Mouse (Mus musculus): ENCODE measurements at regions not wholly inside any gene's neighbourhood (a gene's known extent, or its start where the extent isn't known, plus 50 kb on each side); places are given as distances from the start of the nearest gene placed in this dataset.

GRCm38 (mm10) chr8:76503621-76504020, 395.6 kb upstream of the Nr3c2 start:
- Histone ChIP-seq H3K4me1 (replicated peaks; ENCODE audit: control insufficient read depth, insufficient read depth, low read length) (no peaks in the 10 kb centered on the region), H3K9me3 (ENCODE audit: control insufficient read depth, low read length) (no peaks in the 10 kb centered on the region), H3K4me3 (ENCODE audit: low read depth, low read length) (no peak overlapping the region), H3K9ac (ENCODE audit: low read length) (no peak overlapping the region), H3K27ac (ENCODE audit: low read depth, low read length) (no peak overlapping the region), H3K27me3 (ENCODE audit: control insufficient read depth, insufficient read depth, low read length) (no peaks in the 10 kb centered on the region), H3K36me3 (ENCODE audit: control insufficient read depth, insufficient read depth, low read length) (no peaks in the 10 kb centered on the region), H3K4me2 (ENCODE audit: low read depth, low read length, severe bottlenecking) (no peak overlapping the region)
- no peak for ATAC-seq (replicated peaks; ENCODE audit: low FRiP score)
- no peak for DNase-seq (ENCODE audit: low spot score)
- WGBS: 87% methylated on average over 1 of the region's 1 CpGs

GRCm38 (mm10) chr8:76507247-76507646, 392.0 kb upstream of the Nr3c2 start:
- DNase-seq (ENCODE audit: low spot score) (no peak), ATAC-seq (replicated peaks; ENCODE audit: low FRiP score) (no peak)
- Histone ChIP-seq H3K27me3 (ENCODE audit: control insufficient read depth, insufficient read depth, low read length) (no peaks in the 10 kb centered on the region), H3K9me3 (ENCODE audit: control insufficient read depth, low read length) (no peaks in the 10 kb centered on the region), H3K36me3 (ENCODE audit: control insufficient read depth, insufficient read depth, low read length) (no peaks in the 10 kb centered on the region), H3K4me3 (ENCODE audit: low read depth, low read length) (no peak overlapping the region), H3K27ac (ENCODE audit: low read depth, low read length) (no peak overlapping the region), H3K9ac (ENCODE audit: low read length) (no peak overlapping the region), H3K4me2 (ENCODE audit: low read depth, low read length, severe bottlenecking) (no peak overlapping the region), H3K4me1 (replicated peaks; ENCODE audit: control insufficient read depth, insufficient read depth, low read length) (no peaks in the 10 kb centered on the region)
- 77% methylated on average over 3 of the region's 3 CpGs for WGBS

- no peaks in the 10 kb centered on the region for H3K36me3 ChIP-seq (ENCODE audit: control insufficient read depth, insufficient read depth, low read length)
- H3K9me3 ChIP-seq (ENCODE audit: control insufficient read depth, low read length): no peaks in the 10 kb centered on the region
- DNase-seq (ENCODE audit: low spot score) (no peak), ATAC-seq (replicated peaks; ENCODE audit: low FRiP score) (no peak)
- H3K9ac ChIP-seq (ENCODE audit: low read length): no peak overlapping the region
- H3K4me3 ChIP-seq (ENCODE audit: low read depth, low read length): no peak overlapping the region
- H3K4me2 ChIP-seq (ENCODE audit: low read depth, low read length, severe bottlenecking): no peak overlapping the region
- H3K4me1 ChIP-seq (replicated peaks; ENCODE audit: control insufficient read depth, insufficient read depth, low read length): no peaks in the 10 kb centered on the region
- no peak overlapping the region for H3K27ac ChIP-seq (ENCODE audit: low read depth, low read length)
- H3K27me3 ChIP-seq (ENCODE audit: control insufficient read depth, insufficient read depth, low read length): no peaks in the 10 kb centered on the region
Observed at GRCm38 (mm10) chr8:76509201-76509600, 390.0 kb upstream of the Nr3c2 start.

- ATAC-seq (replicated peaks; ENCODE audit: low FRiP score): no peak
- no peak overlapping the region for H3K4me2 ChIP-seq (ENCODE audit: low read depth, low read length, severe bottlenecking)
- no peaks in the 10 kb centered on the region for H3K9me3 ChIP-seq (ENCODE audit: control insufficient read depth, low read length)
- 86% methylated on average over 1 of the region's 1 CpGs for WGBS
- H3K4me3 ChIP-seq (ENCODE audit: low read depth, low read length): no peak overlapping the region
- no peaks in the 10 kb centered on the region for H3K4me1 ChIP-seq (replicated peaks; ENCODE audit: control insufficient read depth, insufficient read depth, low read length)
- H3K27me3 ChIP-seq (ENCODE audit: control insufficient read depth, insufficient read depth, low read length): no peaks in the 10 kb centered on the region
- H3K9ac ChIP-seq (ENCODE audit: low read length): no peak overlapping the region
- DNase-seq (ENCODE audit: low spot score): no peak
- H3K36me3 ChIP-seq (ENCODE audit: control insufficient read depth, insufficient read depth, low read length): no peaks in the 10 kb centered on the region
- no peak overlapping the region for H3K27ac ChIP-seq (ENCODE audit: low read depth, low read length)
Observed at GRCm38 (mm10) chr8:76514132-76514531, 385.1 kb upstream of the Nr3c2 start.

- 91% methylated on average over 3 of the region's 3 CpGs for WGBS
Observed at GRCm38 (mm10) chr8:76538806-76539480, 360.3 kb upstream of the Nr3c2 start.

GRCm38 (mm10) chr8:76539638-76540037, 359.6 kb upstream of the Nr3c2 start:
- H3K9ac ChIP-seq (ENCODE audit: low read length): no peak overlapping the region
- no peaks in the 10 kb centered on the region for H3K27me3 ChIP-seq (ENCODE audit: control insufficient read depth, insufficient read depth, low read length)
- no peak overlapping the region for H3K27ac ChIP-seq (ENCODE audit: low read depth, low read length)
- no peak overlapping the region for H3K4me3 ChIP-seq (ENCODE audit: low read depth, low read length)
- 90% methylated on average over 4 of the region's 4 CpGs for WGBS
- ATAC-seq (replicated peaks; ENCODE audit: low FRiP score) (no peak), DNase-seq (ENCODE audit: low spot score) (no peak)
- H3K4me1 ChIP-seq (replicated peaks; ENCODE audit: control insufficient read depth, insufficient read depth, low read length): no peaks in the 10 kb centered on the region
- H3K9me3 ChIP-seq (ENCODE audit: control insufficient read depth, low read length): no peaks in the 10 kb centered on the region
- H3K4me2 ChIP-seq (ENCODE audit: low read depth, low read length, severe bottlenecking): no peak overlapping the region
- no peaks in the 10 kb centered on the region for H3K36me3 ChIP-seq (ENCODE audit: control insufficient read depth, insufficient read depth, low read length)

More at GRCm38 (mm10) chr8:76538806-76539480, 360.3 kb upstream of the Nr3c2 start:
- Histone ChIP-seq H3K4me3 (ENCODE audit: low read depth, low read length) (no peak overlapping the region), H3K9me3 (ENCODE audit: control insufficient read depth, low read length) (no peaks in the 10 kb centered on the region), H3K9ac (ENCODE audit: low read length) (no peak overlapping the region), H3K27me3 (ENCODE audit: control insufficient read depth, insufficient read depth, low read length) (no peaks in the 10 kb centered on the region), H3K4me1 (replicated peaks; ENCODE audit: control insufficient read depth, insufficient read depth, low read length) (no peaks in the 10 kb centered on the region), H3K36me3 (ENCODE audit: control insufficient read depth, insufficient read depth, low read length) (no peaks in the 10 kb centered on the region), H3K4me2 (ENCODE audit: low read depth, low read length, severe bottlenecking) (no peak overlapping the region), H3K27ac (ENCODE audit: low read depth, low read length) (no peak overlapping the region)
- ATAC-seq (replicated peaks; ENCODE audit: low FRiP score): no peak
- DNase-seq (ENCODE audit: low spot score): no peak

- no peak overlapping the region for H3K4me3 ChIP-seq (ENCODE audit: low read depth, low read length)
- H3K9me3 ChIP-seq (ENCODE audit: control insufficient read depth, low read length): no peaks in the 10 kb centered on the region
- H3K4me1 ChIP-seq (replicated peaks; ENCODE audit: control insufficient read depth, insufficient read depth, low read length): no peaks in the 10 kb centered on the region
- WGBS: 54% methylated on average over 3 of the region's 3 CpGs
- no peaks in the 10 kb centered on the region for H3K27me3 ChIP-seq (ENCODE audit: control insufficient read depth, insufficient read depth, low read length)
- DNase-seq (ENCODE audit: low spot score) (no peak), ATAC-seq (replicated peaks; ENCODE audit: low FRiP score) (no peak)
- no peak overlapping the region for H3K9ac ChIP-seq (ENCODE audit: low read length)
- H3K36me3 ChIP-seq (ENCODE audit: control insufficient read depth, insufficient read depth, low read length): no peaks in the 10 kb centered on the region
- H3K27ac ChIP-seq (ENCODE audit: low read depth, low read length): no peak overlapping the region
- H3K4me2 ChIP-seq (ENCODE audit: low read depth, low read length, severe bottlenecking): no peak overlapping the region
Observed at GRCm38 (mm10) chr8:76540611-76541010, 358.6 kb upstream of the Nr3c2 start.

GRCm38 (mm10) chr8:76551681-76552080, 347.6 kb upstream of the Nr3c2 start:
- no peak for DNase-seq (ENCODE audit: low spot score)
- ATAC-seq (replicated peaks; ENCODE audit: low FRiP score): no peak

GRCm38 (mm10) chr8:76601566-76601965, 297.7 kb upstream of the Nr3c2 start:
- no peak for ATAC-seq (replicated peaks; ENCODE audit: low FRiP score)
- Histone ChIP-seq H3K4me3 (ENCODE audit: low read depth, low read length) (no peak overlapping the region), H3K27ac (ENCODE audit: low read depth, low read length) (no peak overlapping the region), H3K36me3 (ENCODE audit: control insufficient read depth, insufficient read depth, low read length) (no peaks in the 10 kb centered on the region), H3K4me1 (replicated peaks; ENCODE audit: control insufficient read depth, insufficient read depth, low read length) (no peaks in the 10 kb centered on the region), H3K4me2 (ENCODE audit: low read depth, low read length, severe bottlenecking) (no peak overlapping the region), H3K27me3 (ENCODE audit: control insufficient read depth, insufficient read depth, low read length) (no peaks in the 10 kb centered on the region), H3K9me3 (ENCODE audit: control insufficient read depth, low read length) (no peaks in the 10 kb centered on the region), H3K9ac (ENCODE audit: low read length) (no peak overlapping the region)
- DNase-seq (ENCODE audit: low spot score): no peak
- 80% methylated on average over 1 of the region's 1 CpGs for WGBS

More at GRCm38 (mm10) chr8:76551681-76552080, 347.6 kb upstream of the Nr3c2 start:
- Histone ChIP-seq H3K36me3 (ENCODE audit: control insufficient read depth, insufficient read depth, low read length) (no peaks in the 10 kb centered on the region), H3K4me2 (ENCODE audit: low read depth, low read length, severe bottlenecking) (no peak overlapping the region), H3K27ac (ENCODE audit: low read depth, low read length) (no peak overlapping the region), H3K4me3 (ENCODE audit: low read depth, low read length) (no peak overlapping the region), H3K9me3 (ENCODE audit: control insufficient read depth, low read length) (no peaks in the 10 kb centered on the region), H3K9ac (ENCODE audit: low read length) (no peak overlapping the region), H3K4me1 (replicated peaks; ENCODE audit: control insufficient read depth, insufficient read depth, low read length) (no peaks in the 10 kb centered on the region), H3K27me3 (ENCODE audit: control insufficient read depth, insufficient read depth, low read length) (no peaks in the 10 kb centered on the region)
- 82% methylated on average over 2 of the region's 2 CpGs for WGBS
